Mouse (Mus musculus) kidney, postnatal 4 days (tissue): ENCODE measurements around the gene Ccdc54.
A peak's percentile ranks its signal among the peaks of the same experiment; 100 is the strongest.

Experiments
- DNase-seq, 2 experiments: peaks; one replicate each; pipeline ENCODE4 v3.0.0; 2021; ENCODE audit warnings: mixed read lengths in 2 of 2

Ccdc54 gene

GRCm38 (mm10) chr16:50591054-50591453 lies at the start of gene Ccdc54:
Gene Ccdc54 (minus strand): TSS chr16:50591154.
- no peak for DNase-seq

- DNase-seq: no peak
Observed at GRCm38 (mm10) chr16:50632585-50632984, 41.6 kb upstream of the Ccdc54 start.

- DNase-seq: no peak
Observed at GRCm38 (mm10) chr16:50615569-50615968, 24.6 kb upstream of the Ccdc54 start.

- DNase-seq: no peak
Observed at GRCm38 (mm10) chr16:50612944-50613343, 22.0 kb upstream of the Ccdc54 start.

GRCm38 (mm10) chr16:50610580-50610979 lies 19.6 kb upstream of the Ccdc54 start:
- DNase-seq: no peak

GRCm38 (mm10) chr16:50607776-50608562 lies 17.0 kb upstream of the Ccdc54 start:
- DNase-seq: no peak

- DNase-seq: no peak
Observed at GRCm38 (mm10) chr16:50604826-50605225, 13.9 kb upstream of the Ccdc54 start.

GRCm38 (mm10) chr16:50601947-50602346 lies 11.0 kb upstream of the Ccdc54 start:
- DNase-seq: no peak

- no peak for DNase-seq
Observed at GRCm38 (mm10) chr16:50600665-50601064, 9.7 kb upstream of the Ccdc54 start.

- DNase-seq: no peak
Observed at GRCm38 (mm10) chr16:50596679-50597078, 5.7 kb upstream of the Ccdc54 start.

- no peak for DNase-seq
Observed at GRCm38 (mm10) chr16:50596171-50596570, 5.2 kb upstream of the Ccdc54 start.

- DNase-seq: no peak
Observed at GRCm38 (mm10) chr16:50594876-50595275, 3.9 kb upstream of the Ccdc54 start.

- no peak for DNase-seq
Observed at GRCm38 (mm10) chr16:50593361-50593760, 2.4 kb upstream of the Ccdc54 start.

- DNase-seq: no peak
Observed at GRCm38 (mm10) chr16:50589574-50590151, 1.3 kb downstream of the Ccdc54 start.

GRCm38 (mm10) chr16:50588191-50588590 lies 2.8 kb downstream of the Ccdc54 start:
- DNase-seq: no peak

- DNase-seq: no peak
Observed at GRCm38 (mm10) chr16:50587139-50587538, 3.8 kb downstream of the Ccdc54 start.

- no peak for DNase-seq
Observed at GRCm38 (mm10) chr16:50578361-50578760, 12.6 kb downstream of the Ccdc54 start.

- DNase-seq: no peak
Observed at GRCm38 (mm10) chr16:50572557-50572956, 18.4 kb downstream of the Ccdc54 start.

GRCm38 (mm10) chr16:50559163-50559771 lies 31.7 kb downstream of the Ccdc54 start:
- no peak for DNase-seq

- DNase-seq: no peak
Observed at GRCm38 (mm10) chr16:50553828-50554227, 37.1 kb downstream of the Ccdc54 start.

GRCm38 (mm10) chr16:50551871-50552528 lies 39.0 kb downstream of the Ccdc54 start:
- DNase-seq: peak in 1 of 2 experiments; percentile 3

- DNase-seq: no peak
Observed at GRCm38 (mm10) chr16:50550927-50551326, 40.0 kb downstream of the Ccdc54 start.

- peak; percentile 10 to 14 for DNase-seq
Observed at GRCm38 (mm10) chr16:50542554-50543333, 48.2 kb downstream of the Ccdc54 start.
